In genomic region chrX:12936406-12937172, GRCm38 (mm10) we compare ENCODE assay signal across 7 mouse cellular contexts.
DNase-seq lines count a peak whose midpoint lies in the region; ATAC-seq lines count a peak whose summit lies in the region.

No protein-coding gene starts in this region.

- peak overlapping the region; percentile 66 for H3K4me2 ChIP-seq in limb, embryonic 13.5 days (replicated peaks)
- peak overlapping the region; percentile 55 for H3K4me2 ChIP-seq in midbrain, embryonic 12.5 days (replicated peaks)

- ATAC-seq in common myeloid progenitor, adult 5-6 weeks (replicated peaks; ENCODE audit: low read depth, poor library complexity, severe bottlenecking) = peak; percentile 65
- ATAC-seq in granulocyte monocyte progenitor cell, adult 5-6 weeks (replicated peaks; ENCODE audit: poor library complexity, severe bottlenecking) = peak; percentile 76
- no peak for ATAC-seq in limb, embryonic 13.5 days (ENCODE audit: low FRiP score, low read depth)
- ATAC-seq in midbrain, embryonic 12.5 days (ENCODE audit: low FRiP score, low read depth) = 0 out of 2 replicates have a peak, but pooled peaks have one; percentile 41

- DNase-seq in adrenal gland, adult (ENCODE audit: inconsistent age in 2 of 2, low spot score in 1 of 2) = peak; percentile 56 to 77
- DNase-seq in kidney, adult 11 months = peak; percentile 23
- peak; percentile 35 to 55 for DNase-seq in spleen, adult 18-20 months

- no peaks in the 10 kb centered on the region for H3K36me3 ChIP-seq in limb, embryonic 13.5 days
- no peaks in the 10 kb centered on the region for H3K36me3 ChIP-seq in midbrain, embryonic 12.5 days

- peak overlapping the region; percentile 72 for H3K9ac ChIP-seq in limb, embryonic 13.5 days
- peak overlapping the region; percentile 52 for H3K9ac ChIP-seq in midbrain, embryonic 12.5 days (replicated peaks)

- peak overlapping the region; percentile 46 for H3K4me3 ChIP-seq in limb, embryonic 13.5 days
- H3K4me3 ChIP-seq in midbrain, embryonic 12.5 days = peak overlapping the region; percentile 40

- no peak overlapping the region for H3K27ac ChIP-seq in limb, embryonic 13.5 days
- H3K27ac ChIP-seq in midbrain, embryonic 12.5 days (replicated peaks) = no peak overlapping the region

- no peaks in the 10 kb centered on the region for H3K9me3 ChIP-seq in limb, embryonic 13.5 days
- no peaks in the 10 kb centered on the region for H3K9me3 ChIP-seq in midbrain, embryonic 12.5 days

- 14% methylated on average over 43 of the region's 43 CpGs for whole genome bisulfite sequencing in limb, embryonic 13.5 days
- 22% methylated on average over 43 of the region's 43 CpGs for WGBS in midbrain, embryonic 12.5 days

- H3K4me1 ChIP-seq in limb, embryonic 13.5 days = no peaks in the 10 kb centered on the region
- no peaks in the 10 kb centered on the region for H3K4me1 ChIP-seq in midbrain, embryonic 12.5 days

- peaks cover 23% of the 10 kb centered on the region; the same call in 1 of the 2 replicates for H3K27me3 ChIP-seq in limb, embryonic 13.5 days
- peaks cover 15% of the 10 kb centered on the region; the same call in 1 of the 2 replicates for H3K27me3 ChIP-seq in midbrain, embryonic 12.5 days
